Mouse (Mus musculus): ENCODE data around the gene Fas. TPM values are rescaled to one million over a fixed set of nuclear protein-coding genes. Genes with fewer than 3 reads are reported as not detected.

Gene Fas
- polyA plus RNA-seq, 1 experiment, result 2.8 TPM

DNA sequence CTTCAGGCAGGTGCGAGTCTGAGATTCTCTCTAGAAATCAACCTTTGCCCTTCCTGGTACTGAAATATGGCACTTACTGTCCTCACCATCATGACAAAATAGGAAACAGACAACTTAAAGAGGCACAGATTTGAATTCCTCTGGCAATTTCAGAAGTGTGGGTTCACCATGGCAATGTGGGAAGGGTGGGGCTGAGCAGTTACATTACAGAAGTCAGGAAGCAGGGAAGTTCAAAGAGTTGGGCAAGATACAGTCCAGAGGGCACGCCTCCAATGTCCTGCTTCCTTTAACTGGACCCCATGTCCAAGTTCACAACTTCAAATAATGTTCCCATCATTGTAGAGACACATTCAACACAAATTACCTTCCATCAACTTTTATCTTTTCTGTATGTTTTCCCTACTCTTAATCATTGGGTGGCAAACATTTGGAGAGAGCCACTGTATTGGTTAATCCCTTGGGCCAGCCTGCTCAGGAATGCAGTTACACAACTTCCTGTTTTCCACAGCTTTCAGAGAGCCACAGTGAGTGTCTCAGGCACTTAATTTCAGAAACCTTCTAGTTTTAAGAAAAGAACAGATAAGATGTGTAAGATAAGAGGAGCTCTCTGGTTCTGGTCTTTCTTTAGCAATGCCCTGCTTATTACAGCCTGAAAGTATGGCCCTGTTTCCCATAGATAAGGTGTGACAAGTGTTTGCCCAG, 28.0 kb upstream of the Fas start:
- no peaks in the 10 kb centered on the region for H3K79me2 ChIP-seq (ENCODE audit: control insufficient read depth, insufficient read depth)
- H3ac ChIP-seq (ENCODE audit: control insufficient read depth, insufficient read length), result no peak overlapping the region
- H3K4me3 ChIP-seq, result no peak overlapping the region
- TF ChIP-seq TCF12 (IDR thresholded peaks at IDR 0.05; ENCODE audit: insufficient read depth, poor library complexity, severe bottlenecking) (no peak), POLR2AphosphoS2 (IDR thresholded peaks at IDR 0.05; ENCODE audit: insufficient read length, low read depth) (no peak), USF1 (IDR thresholded peaks at IDR 0.05; ENCODE audit: low read depth) (no peak), CEBPB (IDR thresholded peaks at IDR 0.05; ENCODE audit: insufficient read depth, poor library complexity, severe bottlenecking) (peak; percentile 69), MYOD1 (IDR thresholded peaks at IDR 0.05; ENCODE audit: control insufficient read depth in 1 of 3, insufficient read length in 2 of 3, low read depth in 2 of 3) (no peak)
- no peak overlapping the region for H3K4me2 ChIP-seq (ENCODE audit: low read depth)
- no peaks in the 10 kb centered on the region for H3K36me3 ChIP-seq (ENCODE audit: control insufficient read depth, insufficient read depth)
- no peaks in the 10 kb centered on the region for H3K27me3 ChIP-seq (ENCODE audit: control insufficient read depth, insufficient read depth, insufficient read length)

DNA sequence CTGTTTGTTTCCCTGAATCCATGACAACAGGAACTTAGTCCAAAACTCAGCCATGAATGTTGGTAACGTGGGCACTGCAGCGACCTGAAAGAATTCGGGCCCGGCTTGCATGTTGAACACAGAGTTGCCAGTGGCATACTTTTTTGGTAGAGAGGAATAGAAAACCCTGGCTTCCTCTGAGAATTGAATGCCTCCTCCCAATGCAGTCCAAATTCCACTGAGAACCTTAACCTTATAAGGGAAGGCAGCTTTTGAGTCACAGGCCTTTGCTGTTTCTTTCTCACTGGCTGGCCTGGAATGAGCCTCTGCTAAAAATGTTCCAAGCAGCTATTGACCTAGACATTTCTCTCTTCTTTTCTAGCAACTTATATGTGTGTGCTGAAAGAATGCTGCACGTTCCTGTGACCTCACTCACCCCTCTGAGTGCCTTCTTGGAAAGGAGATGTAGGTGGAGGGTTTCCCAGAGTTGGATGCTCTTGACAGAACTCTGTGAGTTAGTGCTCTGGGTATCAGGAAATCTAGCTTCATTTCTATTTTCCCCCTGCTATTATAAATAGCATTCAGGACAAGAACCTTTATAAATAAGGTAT, 24.8 kb upstream of the Fas start:
- no peak overlapping the region for H3K4me3 ChIP-seq
- peak overlapping the region; percentile 46 for H3K4me2 ChIP-seq (ENCODE audit: low read depth)
- no peak overlapping the region for H3ac ChIP-seq (ENCODE audit: control insufficient read depth, insufficient read length)
- H3K79me2 ChIP-seq (ENCODE audit: control insufficient read depth, insufficient read depth), result no peaks in the 10 kb centered on the region
- no peaks in the 10 kb centered on the region for H3K27me3 ChIP-seq (ENCODE audit: control insufficient read depth, insufficient read depth, insufficient read length)
- peak; percentile 87 for TF ChIP-seq SRF (IDR thresholded peaks at IDR 0.05; ENCODE audit: control insufficient read depth, insufficient read length, low read depth)
- no peak for TF ChIP-seq TCF12 (IDR thresholded peaks at IDR 0.05; ENCODE audit: insufficient read depth, poor library complexity, severe bottlenecking)
- no peaks in the 10 kb centered on the region for H3K36me3 ChIP-seq (ENCODE audit: control insufficient read depth, insufficient read depth)

DNA sequence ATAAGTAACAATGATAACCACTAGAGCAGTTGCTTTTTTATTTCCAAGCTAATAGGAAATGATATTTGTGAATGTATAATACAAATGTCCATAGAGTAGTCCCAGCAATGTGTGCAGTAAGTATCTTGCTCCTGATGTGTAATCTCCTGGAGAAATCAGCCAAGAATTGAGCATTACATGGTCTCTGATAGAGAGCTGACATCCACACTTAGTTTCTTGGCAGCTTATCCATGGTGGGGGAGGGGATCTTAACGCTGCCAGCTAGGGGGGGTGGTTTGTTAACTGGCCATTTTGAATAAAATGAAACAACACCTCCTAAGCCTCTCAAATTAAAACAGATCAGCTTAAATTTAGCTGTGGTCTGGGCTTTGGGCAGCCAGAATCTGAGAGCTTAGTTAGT, 21.5 kb upstream of the Fas start:
- Histone ChIP-seq H3K4me2 (ENCODE audit: low read depth) (no peak overlapping the region), H3K4me3 (no peak overlapping the region), H3K27me3 (ENCODE audit: control insufficient read depth, insufficient read depth, insufficient read length) (no peaks in the 10 kb centered on the region), H3ac (ENCODE audit: control insufficient read depth, insufficient read length) (no peak overlapping the region), H3K79me2 (ENCODE audit: control insufficient read depth, insufficient read depth) (no peaks in the 10 kb centered on the region), H3K36me3 (ENCODE audit: control insufficient read depth, insufficient read depth) (no peaks in the 10 kb centered on the region)
- TF ChIP-seq TCF3 (IDR thresholded peaks at IDR 0.05; ENCODE audit: insufficient read length, low read depth), result no peak
- no peak for TF ChIP-seq MYOD1 (IDR thresholded peaks at IDR 0.05; ENCODE audit: control insufficient read depth in 1 of 3, insufficient read length in 2 of 3, low read depth in 2 of 3)
- no peak for TF ChIP-seq MYOG (IDR thresholded peaks at IDR 0.05; ENCODE audit: control insufficient read depth in 1 of 3, insufficient read depth in 1 of 3, insufficient read length in 2 of 3, low read depth in 2 of 3)
- no peak for TF ChIP-seq POLR2A (IDR thresholded peaks at IDR 0.05; ENCODE audit: insufficient read length, low read depth)
- TF ChIP-seq REST (IDR thresholded peaks at IDR 0.05; ENCODE audit: insufficient read depth, insufficient read length), result no peak
- TF ChIP-seq CEBPB (IDR thresholded peaks at IDR 0.05; ENCODE audit: insufficient read depth, poor library complexity, severe bottlenecking), result no peak

DNA sequence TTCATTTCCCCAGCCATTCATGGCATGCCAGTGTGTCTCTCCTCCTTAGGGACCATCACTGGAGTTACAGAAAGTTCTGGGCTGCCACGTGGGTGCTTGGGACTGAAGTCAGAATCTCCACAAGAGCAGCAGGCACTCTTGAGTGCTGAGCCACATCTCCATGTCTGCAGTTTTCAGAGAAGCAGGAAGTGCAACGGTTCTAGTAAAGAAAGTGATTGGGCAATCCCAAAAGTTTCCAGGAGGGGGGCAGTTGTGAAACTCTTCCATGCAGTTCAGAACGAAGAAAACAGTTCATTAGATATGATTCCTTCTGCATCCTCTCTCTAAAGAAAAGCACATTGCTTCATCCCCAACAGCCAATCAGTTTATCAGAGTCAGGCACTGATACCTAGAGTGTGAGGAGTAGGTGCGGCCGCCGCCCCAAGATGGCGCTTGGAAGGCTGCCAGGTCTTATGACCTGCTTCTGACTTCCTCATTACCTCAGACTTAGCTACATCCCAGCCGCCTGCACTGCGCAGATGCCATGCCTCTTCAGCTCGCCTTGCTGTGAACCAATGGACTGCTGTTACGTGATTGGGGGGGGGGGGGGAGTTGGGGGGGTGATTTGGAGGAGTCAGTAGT, 20.2 kb upstream of the Fas start:
- H3K4me2 ChIP-seq (ENCODE audit: low read depth), result no peak overlapping the region
- no peaks in the 10 kb centered on the region for H3K27me3 ChIP-seq (ENCODE audit: control insufficient read depth, insufficient read depth, insufficient read length)
- TF ChIP-seq TCF3 (IDR thresholded peaks at IDR 0.05; ENCODE audit: insufficient read length, low read depth), result no peak
- TF ChIP-seq MYOD1 (IDR thresholded peaks at IDR 0.05; ENCODE audit: control insufficient read depth in 1 of 3, insufficient read length in 2 of 3, low read depth in 2 of 3), result no peak
- TF ChIP-seq CEBPB (IDR thresholded peaks at IDR 0.05; ENCODE audit: insufficient read depth, poor library complexity, severe bottlenecking), result 0 out of 2 replicates have a peak, but pooled peaks have one; percentile 38
- TF ChIP-seq USF1 (IDR thresholded peaks at IDR 0.05; ENCODE audit: low read depth), result no peak
- H3ac ChIP-seq (ENCODE audit: control insufficient read depth, insufficient read length), result no peak overlapping the region
- H3K4me3 ChIP-seq, result no peak overlapping the region
- no peaks in the 10 kb centered on the region for H3K79me2 ChIP-seq (ENCODE audit: control insufficient read depth, insufficient read depth)
- H3K36me3 ChIP-seq (ENCODE audit: control insufficient read depth, insufficient read depth), result no peaks in the 10 kb centered on the region

DNA sequence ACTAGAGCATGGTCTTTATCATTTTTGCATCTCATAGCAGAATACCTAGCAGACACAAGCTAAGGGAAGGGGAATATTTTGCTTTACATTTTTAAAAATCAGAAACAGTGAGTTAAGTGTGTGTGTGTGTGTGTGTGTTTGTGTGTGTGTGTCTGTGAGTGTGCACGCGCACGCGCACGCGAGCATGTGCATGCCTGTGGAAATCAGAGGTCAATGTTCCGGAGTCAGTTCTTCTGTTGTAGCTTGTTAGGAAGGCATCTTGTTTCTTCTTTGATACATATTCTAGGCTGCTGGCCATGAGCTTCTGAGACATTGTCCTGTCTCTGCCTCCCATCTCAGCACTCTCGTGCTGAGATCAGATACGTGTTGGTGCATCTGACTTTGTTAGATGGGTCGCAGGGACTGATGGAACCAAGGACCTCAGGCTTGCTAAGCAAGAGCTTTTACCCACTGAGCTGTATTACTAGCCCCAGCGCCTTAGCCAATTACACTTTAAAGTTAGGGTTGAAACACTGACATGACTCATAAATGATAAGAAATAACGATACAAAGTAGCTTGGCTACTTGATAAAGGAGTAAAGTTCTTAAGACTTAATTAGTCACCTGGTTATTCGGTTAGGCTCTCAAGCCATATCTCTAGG, 19.5 kb upstream of the Fas start:
- Histone ChIP-seq H3K36me3 (ENCODE audit: control insufficient read depth, insufficient read depth) (no peaks in the 10 kb centered on the region), H3ac (ENCODE audit: control insufficient read depth, insufficient read length) (no peak overlapping the region), H3K4me3 (no peak overlapping the region), H3K27me3 (ENCODE audit: control insufficient read depth, insufficient read depth, insufficient read length) (no peaks in the 10 kb centered on the region), H3K79me2 (ENCODE audit: control insufficient read depth, insufficient read depth) (no peaks in the 10 kb centered on the region), H3K4me2 (ENCODE audit: low read depth) (no peak overlapping the region)
- no peak for TF ChIP-seq POLR2A (IDR thresholded peaks at IDR 0.05; ENCODE audit: insufficient read length, low read depth)
- TF ChIP-seq MYOD1 (IDR thresholded peaks at IDR 0.05; ENCODE audit: control insufficient read depth in 1 of 3, insufficient read length in 2 of 3, low read depth in 2 of 3), result no peak
- no peak for TF ChIP-seq MYOG (IDR thresholded peaks at IDR 0.05; ENCODE audit: control insufficient read depth in 1 of 3, insufficient read depth in 1 of 3, insufficient read length in 2 of 3, low read depth in 2 of 3)
- no peak for TF ChIP-seq TCF12 (IDR thresholded peaks at IDR 0.05; ENCODE audit: insufficient read depth, poor library complexity, severe bottlenecking)
- TF ChIP-seq SRF (IDR thresholded peaks at IDR 0.05; ENCODE audit: control insufficient read depth, insufficient read length, low read depth), result no peak
- TF ChIP-seq POLR2AphosphoS2 (IDR thresholded peaks at IDR 0.05; ENCODE audit: insufficient read length, low read depth), result no peak
